Mouse (Mus musculus) adrenal gland, postnatal 4 days (tissue): ENCODE data around the gene Ehbp1l1. TPM values are rescaled to one million over a fixed set of nuclear protein-coding genes. Genes with fewer than 3 reads are reported as not detected.
A peak's percentile ranks its signal among the peaks of the same experiment; 100 is the strongest.

Experiments
- DNase-seq, 2 experiments: peaks; one replicate each; pipeline ENCODE4 v3.0.0; 2021 to 2022; ENCODE audit warnings: low spot score in 2 of 2, mixed read lengths in 2 of 2
- microRNA-seq: library from miRNA; unstranded; fragments of <30 nt; microRNA quantifications from one replicate; pipeline ENCODE4 v1.2.0, GENCODE M21; 2021
- total RNA-seq, 2 experiments: library from RNA; stranded (reverse); gene quantifications; 2 replicates each; pipeline ENCODE4 v1.2.3; 2021

The Ehbp1l1 gene
- total RNA-seq, 2 experiments from 2014 or later: 34.9 to 35.6 TPM

DNA sequence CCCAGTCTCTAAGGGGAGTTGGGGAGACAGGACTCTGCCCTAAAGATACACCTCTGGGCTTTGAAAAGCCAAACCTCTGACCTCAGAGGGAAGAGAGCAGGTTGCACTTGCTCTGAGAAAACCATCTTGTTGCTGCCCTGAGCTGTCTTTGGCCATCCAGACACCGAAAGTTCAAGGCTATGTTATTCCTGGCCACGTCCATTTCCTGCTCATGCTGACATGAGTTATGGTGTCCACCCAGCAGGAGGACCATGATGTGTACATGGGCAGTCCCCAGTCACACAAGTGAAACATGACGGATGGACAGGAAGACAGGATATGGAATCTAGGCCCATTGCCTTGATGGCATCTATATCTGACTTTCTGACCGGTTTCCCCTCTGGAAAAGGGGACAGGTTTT is 45.7 kb downstream of the Ehbp1l1 start:
- DNase-seq: no peak

DNA sequence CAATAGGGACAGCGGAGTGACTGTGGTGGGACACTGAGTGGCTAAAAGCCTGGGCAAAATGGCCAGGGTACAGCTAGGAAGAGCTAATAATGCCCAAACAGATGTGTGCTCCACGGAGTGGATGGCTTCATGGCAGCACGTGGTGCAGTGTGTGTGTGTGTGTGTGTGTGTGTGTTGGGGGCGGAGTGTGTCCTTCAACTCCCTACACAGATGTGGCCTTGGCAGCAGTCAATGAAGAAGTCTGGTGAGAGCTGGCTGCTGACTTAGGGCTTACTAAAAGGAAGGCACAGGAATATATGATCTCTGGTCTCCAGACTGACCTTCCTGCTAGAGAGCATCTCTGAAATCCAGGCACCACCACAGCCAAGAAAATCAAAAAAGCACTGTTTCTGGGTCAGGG is 57.7 kb downstream of the Ehbp1l1 start:
- no peak for DNase-seq

DNA sequence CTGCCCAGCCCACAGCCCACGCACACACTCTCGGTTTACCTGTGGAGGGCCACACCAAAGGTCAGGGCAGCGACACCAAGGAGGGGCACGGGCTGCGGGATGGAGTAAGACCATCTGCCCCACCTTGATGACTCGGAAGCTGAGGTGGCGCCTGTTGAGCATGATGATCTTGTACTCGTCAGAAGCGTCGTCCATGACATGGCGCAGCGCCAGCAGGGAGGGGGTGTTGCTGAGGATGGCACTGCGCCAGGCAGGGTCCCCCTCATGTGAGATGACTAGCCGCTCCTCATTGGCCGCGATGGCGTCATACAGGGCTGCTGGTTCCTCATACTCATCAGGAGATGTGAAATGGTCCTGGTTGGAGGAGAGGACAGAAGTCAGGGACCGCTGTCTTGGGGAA is 59.7 kb downstream of the Ehbp1l1 start:
- DNase-seq: no peak

- no peak for DNase-seq
Observed at GRCm38 (mm10) chr19:5665465-5665864, 60.7 kb downstream of the Ehbp1l1 start.

DNA sequence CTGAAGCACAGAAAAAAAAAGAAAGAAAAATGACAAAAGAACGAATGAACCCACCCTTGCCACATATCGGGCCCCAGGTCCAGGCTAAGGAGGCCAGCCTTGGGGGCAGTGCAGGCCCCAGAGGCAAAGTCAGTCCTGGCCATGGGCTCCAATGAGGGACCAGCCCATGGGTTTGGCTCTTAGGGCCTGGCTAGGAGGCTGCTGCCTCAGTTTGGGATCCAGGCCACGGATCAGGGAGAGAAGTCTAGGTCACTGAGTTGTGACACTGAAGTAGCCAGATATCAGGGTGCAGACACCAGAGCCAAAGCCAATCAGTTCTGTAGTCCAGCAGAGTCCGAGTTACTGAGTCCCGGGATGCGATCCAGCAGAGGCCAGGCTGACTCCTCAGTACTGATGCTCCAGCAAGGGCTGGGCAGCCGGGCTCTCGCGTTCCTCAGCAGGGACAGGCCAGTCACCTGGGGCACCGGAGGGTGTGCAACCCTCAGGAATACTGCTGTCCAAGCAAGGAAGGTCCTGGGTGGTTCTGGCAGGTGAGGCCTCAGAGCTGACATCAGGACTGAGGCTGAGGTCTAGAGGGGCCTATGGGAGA is 61.4 kb downstream of the Ehbp1l1 start:
- DNase-seq: no peak

- peak; percentile 86 to 92 for DNase-seq
Observed at GRCm38 (mm10) chr19:5662981-5663913, 62.9 kb downstream of the Ehbp1l1 start, which contains the start of gene Sipa1. Sipa1 (minus strand) TSS chr19:5663707.

DNA sequence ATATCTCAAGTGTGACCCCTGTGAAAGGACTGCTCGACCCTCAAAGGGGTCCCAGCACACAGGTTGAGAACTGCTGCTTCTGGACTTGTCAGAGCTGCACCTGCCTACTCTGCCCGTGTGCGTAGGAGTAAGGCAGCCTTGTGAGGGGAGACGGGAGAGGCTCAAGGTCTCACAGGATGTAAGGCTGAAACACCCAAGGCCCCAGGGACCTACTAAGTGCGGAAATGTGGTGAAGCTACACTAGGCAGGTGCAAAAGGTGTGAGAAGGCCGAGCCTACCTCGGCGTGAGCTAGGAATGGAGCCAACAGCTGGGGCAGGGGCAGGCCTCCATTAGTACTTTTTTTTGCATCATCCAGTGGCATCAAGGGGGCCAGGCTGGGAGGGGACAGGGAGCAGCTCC is 63.8 kb downstream of the Ehbp1l1 start:
- no peak for DNase-seq

GRCm38 (mm10) chr19:5660942-5661751 is 65.0 kb downstream of the Ehbp1l1 start:
- DNase-seq: no peak

Small RNAs within 50 kb of the gene (microRNA-seq; reads per million reads assigned to microRNA genes)
- not detected for gene Mir6987

Other genes starting within 250 kb of the Ehbp1l1 start
- 10 to 100 TPM; 24.9 to 29.8 TPM for gene Mus81, start 237.9 kb downstream of the Ehbp1l1 start, total RNA-seq
- gene Cfl1, start 235.9 kb downstream of the Ehbp1l1 start, total RNA-seq: 100 to 1,000 TPM; 789 to 859 TPM
- gene 1700020D05Rik, start 222.5 kb downstream of the Ehbp1l1 start, total RNA-seq: 1 to 10 TPM; 3.0 to 3.5 TPM
- gene Snx32, start 215.8 kb downstream of the Ehbp1l1 start, total RNA-seq: 10 to 100 TPM; 15.1 to 16.0 TPM
- gene Ovol1, start 165.7 kb downstream of the Ehbp1l1 start, total RNA-seq: 1 to 10 TPM in 1 of 2 experiments, not detected in 1; 1.6 TPM
- gene Ap5b1, start 158.3 kb downstream of the Ehbp1l1 start, total RNA-seq: 1 to 10 TPM; 6.0 to 8.9 TPM
- gene Rnaseh2c, start 124.4 kb downstream of the Ehbp1l1 start, total RNA-seq: 100 to 1,000 TPM; 109 to 110 TPM
- 10 to 100 TPM; 69.0 to 83.1 TPM for gene Kat5, start 116.1 kb downstream of the Ehbp1l1 start, total RNA-seq
- gene Rela, start 88.8 kb downstream of the Ehbp1l1 start, total RNA-seq: 10 to 100 TPM; 71.0 to 73.6 TPM
- gene Sipa1, start 62.6 kb downstream of the Ehbp1l1 start, total RNA-seq: 10 to 100 TPM; 85.0 to 90.1 TPM
- gene Map3k11, start 37.6 kb downstream of the Ehbp1l1 start, total RNA-seq: 10 to 100 TPM; 56.9 to 57.4 TPM
- gene Pcnx3, start 37.4 kb downstream of the Ehbp1l1 start, total RNA-seq: 100 to 1,000 TPM; 117 to 123 TPM
- not detected for gene Kcnk7, start 21.9 kb downstream of the Ehbp1l1 start, total RNA-seq
- gene Fam89b, start 3.3 kb upstream of the Ehbp1l1 start, total RNA-seq: 10 to 100 TPM; 63.5 to 67.5 TPM
- gene Ltbp3, start 14.6 kb upstream of the Ehbp1l1 start, total RNA-seq: 100 to 1,000 TPM; 277 to 287 TPM
- 100 to 1,000 TPM; 105 to 110 TPM for gene Scyl1, start 45.1 kb upstream of the Ehbp1l1 start, total RNA-seq
- 10 to 100 TPM; 42.4 to 45.9 TPM for gene Frmd8, start 149.0 kb upstream of the Ehbp1l1 start, total RNA-seq
- gene Slc25a45, start 151.5 kb upstream of the Ehbp1l1 start, total RNA-seq: 10 to 100 TPM; 25.9 to 26.3 TPM
- gene Tigd3, start 167.8 kb upstream of the Ehbp1l1 start, total RNA-seq: 1 to 10 TPM; 3.1 TPM
- gene Dpf2, start 186.7 kb upstream of the Ehbp1l1 start, total RNA-seq: 100 to 1,000 TPM; 158 to 169 TPM
- gene Cdc42ep2, start 198.5 kb upstream of the Ehbp1l1 start, total RNA-seq: 10 to 100 TPM; 11.4 TPM
- gene Pola2, start 237.9 kb upstream of the Ehbp1l1 start, total RNA-seq: 10 to 100 TPM; 35.0 to 37.9 TPM